Mouse (Mus musculus): ENCODE measurements at regions not wholly inside any gene's neighbourhood (a gene's known extent, or its start where the extent isn't known, plus 50 kb on each side); places are given as distances from the start of the nearest gene placed in this dataset.
A peak's percentile ranks its signal among the peaks of the same experiment; 100 is the strongest.

DNA sequence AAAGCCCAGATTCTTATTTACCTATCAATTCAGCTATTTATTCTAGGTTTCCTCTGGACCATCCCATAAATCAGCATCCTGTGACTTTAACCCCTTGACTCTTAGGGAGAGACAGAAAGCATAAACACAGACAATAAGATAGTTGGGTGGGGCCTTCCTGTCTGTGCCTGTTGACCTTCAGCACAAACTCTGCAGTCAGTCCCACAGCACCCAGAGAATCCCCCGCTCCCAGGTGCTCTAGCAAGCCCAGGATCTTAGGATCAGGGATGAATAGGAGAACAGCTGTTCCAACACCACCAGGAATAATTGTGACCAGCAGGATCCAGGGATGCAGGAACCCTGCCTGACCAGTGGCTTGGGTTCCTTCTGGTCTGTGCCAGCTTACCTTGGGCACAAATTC is 107.8 kb downstream of the Basp1 start:
- no peak for DNase-seq

DNA sequence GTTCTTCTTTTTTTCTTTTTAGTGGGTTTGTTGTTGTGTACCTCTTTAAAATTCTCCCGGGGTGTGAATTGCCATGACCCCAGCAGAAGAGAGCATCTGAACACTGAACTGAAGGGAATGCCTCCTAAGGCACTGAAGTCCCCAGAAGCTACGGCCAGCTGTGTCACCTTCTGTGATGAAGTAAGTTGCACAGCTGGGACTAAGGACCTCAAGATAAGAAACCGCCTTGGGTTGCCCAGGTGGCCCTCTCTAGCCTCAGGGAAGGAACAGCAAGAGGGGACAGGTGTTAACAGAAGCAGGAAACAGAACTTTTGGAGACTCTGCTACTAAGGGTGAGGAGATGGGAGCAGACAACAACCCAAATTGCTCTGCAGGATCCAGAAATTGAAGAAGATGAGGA is 110.2 kb downstream of the Basp1 start:
- DNase-seq, result no peak

DNA sequence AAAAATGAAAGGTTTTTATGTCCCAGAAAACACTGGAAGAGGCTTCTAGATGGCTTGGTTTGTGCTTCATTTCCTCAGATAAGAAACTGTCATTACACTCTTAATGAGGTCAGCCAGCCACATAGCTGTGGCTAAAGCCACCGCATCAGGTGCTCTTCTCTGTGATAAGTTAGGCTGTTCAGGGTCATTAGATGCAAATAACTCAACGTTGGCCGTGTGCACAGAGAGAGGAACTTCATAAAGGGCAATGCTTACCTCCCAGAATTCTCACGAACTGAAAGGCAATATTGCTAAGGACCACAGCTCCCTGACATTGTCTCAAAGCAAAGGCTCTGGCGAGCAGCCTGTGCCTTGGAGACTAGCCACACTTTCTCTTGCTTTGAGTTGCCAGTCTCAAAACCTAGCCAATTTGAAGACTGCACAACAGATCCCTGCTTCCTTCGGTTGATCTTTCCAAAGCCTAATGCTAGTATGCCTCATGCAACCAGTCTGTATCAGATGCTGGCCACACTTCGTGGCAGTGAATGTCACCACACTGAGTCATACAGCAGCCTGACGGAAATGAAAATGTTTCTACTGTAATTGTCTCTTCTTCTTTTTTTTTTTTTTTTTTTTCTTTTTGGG is 110.8 kb downstream of the Basp1 start:
- DNase-seq, result peak; percentile 13

DNA sequence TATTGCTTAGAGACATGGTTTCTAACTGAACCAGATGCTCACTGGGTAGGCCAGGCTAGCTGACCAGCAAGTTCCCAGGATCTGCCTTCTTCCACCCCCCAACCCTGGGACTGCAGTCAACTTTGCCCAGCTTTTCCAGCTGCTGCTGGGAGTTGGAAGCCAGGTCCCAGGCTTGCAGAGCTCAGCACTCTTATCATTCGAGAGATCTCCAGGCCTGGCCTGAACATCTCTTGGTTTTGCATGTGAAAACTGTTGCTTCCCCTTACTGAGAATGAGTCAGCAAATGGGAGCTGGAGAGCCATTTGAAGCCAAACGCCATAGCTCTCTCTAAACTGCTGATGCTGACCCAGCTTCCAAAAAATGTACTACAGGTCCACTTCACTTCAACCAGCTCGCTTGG is 111.8 kb downstream of the Basp1 start:
- no peak for DNase-seq

DNA sequence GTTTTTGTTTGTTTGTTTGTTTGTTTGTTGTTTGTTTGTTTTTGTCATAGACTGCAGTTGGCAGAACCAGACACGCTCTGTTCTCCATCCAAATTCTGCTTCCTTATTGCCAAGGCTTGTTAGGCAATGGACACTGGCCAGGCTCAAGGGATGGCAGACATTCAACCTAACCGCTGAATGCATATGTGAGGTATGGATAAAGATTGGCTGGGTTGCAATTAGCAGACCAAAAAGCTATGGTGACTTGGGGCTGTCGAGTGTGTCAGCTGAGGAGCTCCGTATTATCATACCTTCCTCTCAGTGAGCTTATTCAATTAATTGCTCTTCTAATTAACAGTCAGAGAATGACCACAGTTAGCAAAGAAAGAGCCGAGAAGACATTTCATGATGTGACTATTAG is 116.3 kb downstream of the Basp1 start:
- DNase-seq, result no peak

DNA sequence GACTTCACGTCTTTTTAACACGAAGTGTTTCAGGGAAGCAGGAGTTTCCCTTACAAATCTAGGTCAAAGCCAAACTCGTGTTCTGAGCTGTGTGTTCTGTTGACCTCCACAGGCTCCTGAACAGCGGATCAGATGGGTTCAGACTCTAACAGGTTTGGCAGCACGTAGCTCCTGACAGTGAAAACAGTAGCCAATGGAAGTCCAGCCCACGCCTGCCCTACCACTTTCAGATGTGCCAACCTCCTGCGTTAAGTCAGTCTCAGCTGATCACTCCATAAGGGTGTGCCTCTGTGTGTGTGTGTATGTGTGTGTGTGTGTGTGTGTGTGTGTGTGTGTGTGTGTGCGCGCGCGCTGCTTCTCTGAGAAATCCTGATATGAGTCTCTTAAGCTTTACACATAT is 116.8 kb downstream of the Basp1 start:
- DNase-seq, result no peak

DNA sequence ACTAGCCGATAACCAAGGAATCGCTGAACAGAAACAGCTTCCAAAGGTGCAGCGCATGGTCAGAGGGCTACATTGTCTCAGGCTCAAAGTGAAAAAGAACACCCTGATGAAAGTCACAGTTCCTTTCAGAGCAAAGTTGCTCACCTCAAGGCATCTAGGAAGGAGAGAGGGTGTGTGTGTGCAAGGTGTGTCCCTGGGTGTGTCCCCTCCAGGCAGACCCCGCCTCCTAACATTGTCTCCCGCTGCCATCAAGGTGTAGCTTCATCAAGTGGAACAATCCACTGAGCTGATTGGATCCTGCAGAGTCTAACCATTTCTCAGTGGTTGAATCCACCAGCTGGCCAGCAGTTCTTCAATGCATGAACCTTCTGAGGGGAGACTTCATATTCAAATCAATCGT is 117.8 kb downstream of the Basp1 start:
- DNase-seq, result no peak

DNA sequence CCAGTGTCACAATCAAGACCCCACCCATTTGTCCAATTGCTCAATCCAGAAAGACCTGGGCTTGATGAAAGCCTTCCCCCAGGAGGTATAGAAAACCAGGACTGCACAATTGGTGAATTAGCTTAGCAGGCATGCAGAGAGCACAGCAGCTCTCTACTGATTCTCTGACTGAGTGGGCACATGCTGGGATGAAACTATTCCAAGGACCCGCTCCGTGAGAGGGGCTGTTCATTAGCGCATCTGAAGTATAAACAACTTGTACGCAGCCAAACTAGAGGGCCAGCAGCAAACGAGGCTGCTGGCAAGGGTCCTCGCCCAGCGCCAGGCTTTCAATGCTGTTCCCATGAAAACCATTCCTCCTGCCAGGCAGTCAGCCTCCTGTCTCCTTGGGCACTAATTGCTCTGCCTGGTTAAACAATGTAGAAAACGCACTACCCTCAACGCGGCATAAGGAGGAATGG is 122.3 kb downstream of the Basp1 start:
- DNase-seq, result no peak

DNA sequence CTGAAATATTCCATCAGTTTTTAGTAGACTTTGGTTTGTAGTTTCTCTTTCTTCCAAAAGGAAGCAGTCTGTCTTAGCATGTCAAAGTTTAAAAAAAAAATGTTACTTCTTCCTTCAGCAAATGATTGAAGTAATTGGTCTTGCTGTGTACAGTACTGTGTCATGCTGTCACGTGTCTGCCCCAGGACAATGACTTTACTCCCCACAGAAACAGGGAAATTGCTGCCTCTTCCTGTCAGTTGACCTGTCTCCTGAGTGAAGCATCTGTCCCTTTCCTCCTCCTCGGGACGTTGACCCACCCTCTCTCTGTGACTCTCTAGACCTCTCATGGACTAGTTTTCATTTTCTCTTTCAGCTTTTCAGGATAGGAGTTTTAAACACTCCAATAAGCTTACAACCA is 125.7 kb downstream of the Basp1 start:
- no peak for DNase-seq

DNA sequence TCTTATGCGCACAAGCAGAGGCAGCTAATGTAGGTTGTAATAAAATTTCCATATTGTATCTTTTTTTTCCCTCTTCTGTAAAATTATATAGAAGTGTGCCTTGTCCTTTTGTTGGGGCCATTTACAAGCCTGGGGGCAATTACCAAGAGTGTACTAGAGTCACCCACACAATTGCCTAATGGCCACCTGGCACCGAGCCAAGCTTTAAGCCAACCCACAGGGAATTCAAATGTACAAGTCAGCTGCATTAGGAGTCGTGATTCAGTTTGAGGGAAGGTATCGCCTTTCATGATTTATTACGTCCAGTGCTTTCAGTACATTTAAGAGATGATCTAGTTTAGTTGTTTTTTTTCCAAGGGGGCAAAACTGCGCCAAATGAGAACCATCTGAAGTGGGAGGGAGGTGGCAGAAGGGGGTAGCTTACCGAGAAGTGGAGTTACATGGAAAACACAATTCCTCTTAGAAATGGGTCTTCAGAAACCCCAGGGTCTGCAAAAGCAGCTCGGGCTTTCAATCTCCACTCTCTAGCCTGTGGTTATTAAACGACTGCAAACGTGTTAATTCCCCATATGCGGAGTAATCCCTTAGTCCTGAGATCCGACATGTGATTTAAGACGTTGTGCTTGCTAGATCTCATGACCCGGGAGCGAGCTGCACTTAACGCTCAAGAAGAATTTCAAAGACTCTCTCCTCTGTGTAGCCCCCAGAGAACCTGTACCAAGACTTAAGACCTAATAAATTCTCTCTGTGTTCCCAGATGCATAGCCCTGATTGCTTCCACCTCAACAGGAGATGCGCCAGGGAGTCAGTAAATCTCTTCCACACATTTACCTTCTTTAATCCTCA is 129.0 kb downstream of the Basp1 start:
- DNase-seq, result no peak

DNA sequence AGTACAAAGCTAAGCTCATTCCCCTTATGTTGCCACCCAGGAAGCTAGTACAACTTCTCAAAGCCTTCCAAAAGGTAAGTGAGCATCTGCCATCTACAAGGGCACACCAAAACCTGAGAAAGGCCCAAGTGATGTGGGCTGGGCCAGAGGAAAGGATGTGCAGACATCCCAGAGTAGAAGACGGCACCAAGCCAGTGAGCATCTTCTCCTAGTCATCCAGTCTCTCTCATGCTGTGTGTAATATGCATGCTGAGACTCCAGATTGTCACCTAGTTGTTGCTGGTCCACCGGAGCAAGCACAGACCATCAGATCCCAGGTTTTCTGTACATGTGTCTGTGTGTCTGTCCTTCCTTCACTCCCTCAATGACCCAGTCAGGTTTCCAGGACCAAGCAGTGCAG is 129.9 kb downstream of the Basp1 start:
- DNase-seq, result no peak

DNA sequence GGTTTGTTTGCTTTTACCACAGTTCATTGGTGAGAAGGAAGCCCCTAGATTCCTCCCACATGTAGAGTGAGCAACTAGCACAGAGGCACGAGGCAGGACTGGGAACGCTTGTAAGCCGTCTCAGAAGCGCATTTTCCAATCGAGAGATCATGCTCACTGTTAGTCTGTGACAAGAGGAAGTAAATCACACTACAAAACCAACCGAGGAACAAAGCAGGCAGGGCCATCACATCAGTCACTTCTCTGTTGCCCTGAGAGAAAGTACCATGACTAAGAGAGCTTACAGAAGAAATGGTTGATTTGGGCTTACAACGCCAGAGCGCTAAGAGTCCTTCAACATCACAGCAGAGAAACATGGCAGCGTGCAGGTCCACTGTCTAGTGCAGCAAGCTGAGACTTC is 131.2 kb downstream of the Basp1 start:
- no peak for DNase-seq

DNA sequence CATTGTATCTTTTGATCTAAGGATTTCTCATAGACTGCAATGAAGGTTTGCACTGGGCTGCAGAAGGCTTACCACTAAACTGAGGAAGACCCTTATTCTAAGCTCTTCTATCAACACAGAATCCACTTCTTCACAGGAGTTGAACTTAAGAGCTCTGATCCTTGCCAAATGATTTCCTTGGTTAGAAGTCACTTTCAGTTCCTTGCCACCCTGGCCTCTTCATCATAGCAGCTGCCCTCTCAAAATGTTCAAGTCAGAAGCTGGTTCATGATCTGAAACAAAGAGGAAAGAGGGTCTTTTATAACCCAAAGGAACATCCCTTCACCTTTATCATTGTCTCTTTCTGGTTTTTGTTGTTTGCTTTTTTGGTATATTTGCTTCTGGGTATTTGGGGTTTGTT is 131.6 kb downstream of the Basp1 start:
- no peak for DNase-seq

DNA sequence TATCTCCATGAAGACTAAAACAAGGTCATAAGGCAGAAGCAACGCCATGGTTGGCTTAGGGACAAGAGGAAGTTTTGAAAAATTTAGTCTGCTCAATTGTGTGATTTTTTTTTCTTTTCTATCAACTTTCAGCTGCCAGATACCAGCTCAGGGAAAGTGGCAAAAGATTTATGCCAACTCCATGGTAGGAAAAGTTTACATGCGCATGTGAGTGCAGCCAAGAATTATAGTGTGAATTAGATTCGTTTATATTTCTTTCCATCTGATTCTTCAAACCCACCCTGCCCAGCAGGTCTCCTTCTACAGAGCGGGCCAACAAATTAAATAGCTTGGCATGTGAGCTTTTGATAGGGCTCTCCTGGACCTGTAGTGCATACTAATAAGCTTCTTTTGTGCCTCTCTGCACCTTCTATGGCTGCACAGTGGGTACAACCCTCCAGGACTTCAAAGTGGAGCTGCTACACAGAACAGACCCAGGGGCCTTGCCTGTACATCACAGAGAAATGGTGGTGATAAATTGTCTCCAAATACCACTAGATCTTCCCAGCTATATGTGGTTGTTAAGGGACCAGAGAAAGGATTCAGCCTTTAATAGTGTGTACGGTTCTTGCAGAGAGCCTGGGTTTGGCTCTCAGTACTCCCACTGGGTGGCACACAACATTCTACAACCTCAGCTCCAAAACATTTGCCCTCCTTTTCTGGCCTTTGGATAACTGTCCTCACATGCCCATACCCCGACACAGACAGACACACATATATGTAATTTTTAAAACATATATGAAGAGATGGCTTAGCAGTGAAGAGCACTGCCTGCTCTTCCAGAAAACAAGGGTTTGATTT is 135.0 kb downstream of the Basp1 start:
- no peak for DNase-seq

DNA sequence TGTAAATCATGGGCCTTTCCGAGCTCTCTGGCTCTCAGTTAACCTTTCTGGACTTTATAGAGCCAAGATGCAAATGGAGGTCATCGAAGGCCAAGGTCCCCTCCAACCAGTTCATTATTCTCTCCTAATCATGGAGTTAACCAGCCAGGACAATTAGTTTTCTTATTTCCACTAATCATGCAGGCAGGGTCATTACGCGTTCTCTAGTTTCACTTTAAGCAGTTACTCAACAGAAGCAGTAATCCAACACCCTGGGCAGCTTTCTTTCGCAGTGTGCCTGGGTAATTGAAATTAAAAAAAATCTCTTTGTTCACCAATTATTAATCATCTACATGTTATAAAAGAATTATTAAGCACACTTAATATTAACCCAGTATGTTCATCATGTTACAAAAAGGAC is 137.3 kb downstream of the Basp1 start:
- DNase-seq, result no peak

DNA sequence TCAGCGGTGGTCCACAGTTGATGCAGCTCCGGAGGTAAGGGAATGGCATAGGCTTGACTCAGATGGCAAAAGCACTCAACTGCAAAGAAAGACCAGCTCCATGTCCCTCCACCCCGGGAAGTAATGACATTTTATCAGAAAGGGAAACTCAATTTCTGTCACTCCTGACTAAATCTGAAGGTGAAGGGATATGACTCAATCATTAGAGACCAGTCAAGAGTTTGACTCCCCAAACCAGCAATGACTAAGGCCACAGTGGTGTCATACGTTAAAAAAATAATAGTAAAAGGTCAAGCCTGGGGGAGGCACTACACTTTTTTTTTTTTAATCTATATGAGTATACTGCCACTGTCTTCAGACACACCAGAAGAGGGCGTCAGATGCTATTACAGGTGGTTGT is 141.7 kb downstream of the Basp1 start:
- DNase-seq, result no peak

DNA sequence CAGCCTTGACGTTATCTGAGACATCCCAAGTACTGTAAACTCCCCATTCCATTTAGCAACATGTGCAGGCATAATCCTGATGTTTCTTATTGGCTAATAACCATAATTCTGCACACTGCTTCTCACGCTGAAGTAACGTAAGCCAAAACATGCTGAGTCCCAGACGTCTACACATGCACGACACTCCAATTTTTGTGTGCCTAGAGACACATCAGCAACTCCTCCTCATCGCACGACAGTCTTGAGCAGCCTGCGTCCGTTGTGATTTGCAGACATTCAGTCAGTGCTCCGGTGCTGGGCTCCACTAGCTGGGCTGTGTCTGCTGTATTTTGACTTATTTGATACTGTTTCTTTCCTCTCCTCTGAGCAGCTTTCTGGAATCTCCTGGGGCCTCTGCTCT is 143.2 kb downstream of the Basp1 start:
- DNase-seq, result no peak

DNA sequence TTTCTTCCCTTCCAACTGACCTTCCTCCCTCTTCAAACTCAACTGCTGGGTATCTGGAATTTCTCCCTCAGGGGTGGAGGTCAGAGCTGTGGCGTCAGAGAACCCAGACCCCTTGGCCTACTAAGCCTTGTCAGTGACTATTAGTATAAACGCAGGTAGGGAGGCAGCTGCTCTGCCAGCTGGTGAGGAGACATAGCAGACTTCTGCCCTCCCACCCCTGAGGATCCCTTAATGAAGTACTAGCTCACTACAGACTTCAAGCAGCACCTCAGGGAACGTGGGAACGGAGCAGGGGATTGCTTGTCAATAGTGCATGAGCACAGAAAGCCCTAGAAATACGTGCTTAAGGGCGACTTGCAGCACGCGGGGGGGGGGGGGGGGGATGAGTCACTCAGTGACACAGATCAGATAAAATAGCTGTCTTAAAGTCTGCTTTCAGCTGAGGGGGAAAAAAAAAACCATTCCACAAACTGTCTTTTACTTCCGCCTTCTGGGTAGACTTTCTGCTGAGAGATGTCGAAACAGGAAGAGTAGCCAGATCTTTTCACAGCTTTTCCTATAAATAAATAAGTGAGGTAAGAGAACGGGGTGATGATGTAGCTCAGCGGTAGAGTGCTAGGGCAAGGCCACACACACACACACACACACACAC is 144.1 kb downstream of the Basp1 start:
- peak; percentile 36 for DNase-seq

DNA sequence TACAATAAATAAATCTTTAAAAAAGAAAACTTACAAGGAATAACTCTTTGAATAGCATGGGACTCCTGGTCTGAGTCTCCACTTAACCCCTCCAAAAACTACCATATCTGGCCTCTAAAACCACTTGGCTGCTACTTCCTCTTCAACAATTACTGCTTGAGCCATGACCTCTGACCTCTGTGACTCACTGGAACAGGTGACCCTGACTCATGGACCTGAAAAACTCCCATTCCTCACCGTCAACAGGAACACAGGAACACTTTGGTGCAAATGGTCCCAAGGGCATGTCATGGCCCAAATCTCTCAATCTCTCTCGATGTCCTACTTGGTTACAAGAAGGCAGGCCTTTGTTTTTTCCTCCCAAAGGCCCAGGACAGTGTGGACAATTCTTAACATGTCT is 145.1 kb downstream of the Basp1 start:
- DNase-seq, result peak; percentile 13

DNA sequence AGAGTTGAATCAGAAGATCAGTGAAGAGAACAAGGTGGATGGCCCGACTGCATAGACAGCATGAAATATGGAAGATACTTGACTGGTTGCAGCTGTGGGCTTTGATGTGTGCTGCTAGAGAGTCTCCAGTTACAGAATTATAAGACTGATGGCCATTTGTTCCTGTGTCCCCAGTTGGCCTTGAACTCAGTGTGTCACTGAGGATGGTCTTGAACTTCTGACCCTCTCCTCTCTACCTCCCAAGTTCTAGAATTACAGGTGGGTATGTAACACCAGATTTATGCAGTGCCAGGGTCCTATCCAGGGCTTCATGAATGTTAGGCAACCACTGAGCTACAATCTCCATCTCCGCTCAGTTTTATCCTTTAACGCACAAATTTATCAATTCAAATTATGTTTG is 146.1 kb downstream of the Basp1 start:
- DNase-seq, result no peak

DNA sequence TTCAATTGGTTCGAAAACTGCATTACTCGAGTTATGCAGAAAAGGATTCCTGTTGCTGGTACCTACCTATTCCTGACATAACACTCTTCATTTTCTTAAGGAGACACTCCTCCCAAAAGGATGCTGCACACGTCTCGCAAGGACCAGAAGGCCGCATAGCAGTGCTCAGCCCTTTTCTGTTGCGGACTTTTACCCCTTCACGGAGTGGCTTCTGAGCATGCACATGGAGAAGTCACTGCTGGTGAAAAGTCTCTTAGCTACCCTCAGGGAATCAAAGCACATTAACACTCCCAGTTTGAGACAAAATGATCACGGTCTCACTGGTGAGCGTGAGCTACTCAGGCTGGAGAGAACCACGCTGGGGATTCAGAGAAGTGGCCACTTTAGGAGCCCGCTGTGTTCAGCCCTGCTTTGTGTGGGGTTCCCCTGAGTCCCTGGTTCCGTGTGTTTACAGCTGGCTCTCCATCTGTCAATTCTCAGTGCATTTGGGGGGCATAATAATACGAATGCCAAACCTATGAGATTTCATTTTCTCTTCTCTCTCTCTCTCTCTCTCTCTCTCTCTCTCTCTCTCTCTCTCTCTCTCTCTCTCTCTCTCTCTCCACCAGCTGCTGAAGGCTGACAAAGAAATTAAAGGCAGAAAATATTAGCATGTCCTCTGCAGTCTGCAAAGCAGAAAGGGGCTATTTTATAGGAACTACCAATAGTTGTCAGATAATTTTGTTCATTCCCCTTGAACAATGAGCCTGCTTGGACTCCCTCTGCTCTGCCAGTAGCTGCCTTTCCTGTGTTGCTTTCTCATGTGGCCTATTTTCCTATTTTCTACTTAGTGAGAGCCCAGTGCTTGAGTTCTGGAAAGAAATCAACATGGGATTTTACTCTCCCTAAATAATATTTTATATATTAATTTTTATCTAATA is 160.7 kb downstream of the Basp1 start:
- no peak for DNase-seq

Data from adrenal gland, adult 2 months (tissue).